Mouse (Mus musculus): ENCODE measurements at regions not wholly inside any gene's neighbourhood (a gene's known extent, or its start where the extent isn't known, plus 50 kb on each side); places are given as distances from the start of the nearest gene placed in this dataset.

DNA sequence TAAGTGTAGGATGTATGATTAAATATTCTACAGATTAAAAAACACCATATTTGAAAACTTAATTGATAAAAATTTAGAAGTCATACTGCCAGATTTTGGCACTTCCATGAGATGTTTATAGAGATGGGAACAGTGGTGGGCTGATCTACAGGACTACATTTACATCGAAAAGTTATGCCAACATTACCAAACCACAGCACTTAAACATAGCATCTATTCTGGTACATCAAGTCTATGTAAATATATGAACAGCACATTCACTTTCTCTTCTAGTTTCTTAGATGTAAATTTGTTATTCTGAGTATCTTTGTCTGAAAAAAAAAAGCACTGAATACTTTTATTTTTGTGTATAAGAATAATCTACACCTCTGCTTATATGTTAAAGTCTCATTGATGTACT lies 1108.1 kb downstream of the Pla2g4a start:
- WGBS, result 94% methylated on average over 1 of the region's 1 CpGs
- Histone ChIP-seq H3K27ac (replicated peaks; ENCODE audit: low read depth, low read length) (no peak overlapping the region), H3K4me1 (ENCODE audit: control insufficient read depth, insufficient read depth, low read length) (no peaks in the 10 kb centered on the region), H3K4me2 (ENCODE audit: low read length) (no peak overlapping the region), H3K9ac (replicated peaks; ENCODE audit: low read length) (no peak overlapping the region), H3K4me3 (replicated peaks; ENCODE audit: low read depth, low read length) (no peak overlapping the region), H3K36me3 (ENCODE audit: control insufficient read depth, insufficient read depth, low read length) (no peaks in the 10 kb centered on the region), H3K27me3 (ENCODE audit: control insufficient read depth, insufficient read depth, low read length) (no peaks in the 10 kb centered on the region), H3K9me3 (ENCODE audit: control insufficient read depth, low read length) (no peaks in the 10 kb centered on the region)
- DNase-seq (no peak), ATAC-seq (ENCODE audit: low FRiP score, low TSS enrichment) (no peak)

DNA sequence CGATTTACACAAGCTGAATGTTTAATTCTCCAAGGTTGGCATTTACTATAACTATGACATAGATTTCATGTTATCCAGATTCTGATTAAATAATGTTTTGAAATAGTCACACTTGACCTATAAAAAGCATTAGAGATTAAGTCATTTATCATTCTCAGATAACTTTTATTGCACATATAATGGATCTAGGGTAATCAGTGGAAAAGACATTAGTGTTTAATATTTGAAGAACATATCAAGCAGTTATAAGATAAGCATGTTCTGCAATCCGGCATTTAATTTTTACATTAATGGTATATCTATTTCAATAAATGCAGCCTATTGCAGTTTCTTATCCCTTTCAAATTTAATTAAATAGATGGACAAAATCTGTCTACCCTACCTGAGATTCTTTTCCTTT lies 1114.5 kb downstream of the Pla2g4a start:
- no peak for ATAC-seq (ENCODE audit: low FRiP score, low TSS enrichment)
- no peaks in the 10 kb centered on the region for H3K9me3 ChIP-seq (ENCODE audit: control insufficient read depth, low read length)
- no peak overlapping the region for H3K4me3 ChIP-seq (replicated peaks; ENCODE audit: low read depth, low read length)
- 89% methylated on average over 2 of the region's 2 CpGs for WGBS
- no peak for DNase-seq
- no peak overlapping the region for H3K4me2 ChIP-seq (ENCODE audit: low read length)
- no peaks in the 10 kb centered on the region for H3K4me1 ChIP-seq (ENCODE audit: control insufficient read depth, insufficient read depth, low read length)
- no peaks in the 10 kb centered on the region for H3K27me3 ChIP-seq (ENCODE audit: control insufficient read depth, insufficient read depth, low read length)
- H3K9ac ChIP-seq (replicated peaks; ENCODE audit: low read length), result no peak overlapping the region
- no peaks in the 10 kb centered on the region for H3K36me3 ChIP-seq (ENCODE audit: control insufficient read depth, insufficient read depth, low read length)
- H3K27ac ChIP-seq (replicated peaks; ENCODE audit: low read depth, low read length), result no peak overlapping the region

DNA sequence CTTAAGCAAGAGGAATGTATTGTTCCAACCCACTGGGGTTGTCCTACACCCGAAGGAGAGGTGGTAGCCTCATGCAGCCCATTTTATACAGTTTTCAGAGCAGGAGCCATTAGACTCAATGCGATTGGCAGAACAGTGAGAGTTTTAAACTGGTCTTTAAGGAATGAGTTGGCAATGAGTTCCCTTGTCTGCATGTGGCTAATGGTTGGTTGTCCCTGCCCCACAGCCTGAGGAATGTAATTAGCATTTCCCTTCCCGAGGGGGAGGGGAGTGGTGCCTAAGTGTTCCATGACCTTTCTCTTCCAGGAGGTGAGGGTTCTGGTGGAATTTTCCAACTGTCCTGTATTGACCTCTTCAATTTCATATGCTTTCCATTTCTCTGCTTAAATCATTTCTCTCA lies 1137.9 kb downstream of the Pla2g4a start:
- Histone ChIP-seq H3K36me3 (ENCODE audit: control insufficient read depth, insufficient read depth, low read length) (no peaks in the 10 kb centered on the region), H3K4me2 (ENCODE audit: low read length) (no peak overlapping the region), H3K27me3 (ENCODE audit: control insufficient read depth, insufficient read depth, low read length) (no peaks in the 10 kb centered on the region), H3K9me3 (ENCODE audit: control insufficient read depth, low read length) (no peaks in the 10 kb centered on the region), H3K4me1 (ENCODE audit: control insufficient read depth, insufficient read depth, low read length) (no peaks in the 10 kb centered on the region), H3K9ac (replicated peaks; ENCODE audit: low read length) (no peak overlapping the region), H3K27ac (replicated peaks; ENCODE audit: low read depth, low read length) (no peak overlapping the region), H3K4me3 (replicated peaks; ENCODE audit: low read depth, low read length) (no peak overlapping the region)
- 48% methylated on average over 3 of the region's 3 CpGs for WGBS
- no peak for ATAC-seq (ENCODE audit: low FRiP score, low TSS enrichment)
- DNase-seq, result no peak

DNA sequence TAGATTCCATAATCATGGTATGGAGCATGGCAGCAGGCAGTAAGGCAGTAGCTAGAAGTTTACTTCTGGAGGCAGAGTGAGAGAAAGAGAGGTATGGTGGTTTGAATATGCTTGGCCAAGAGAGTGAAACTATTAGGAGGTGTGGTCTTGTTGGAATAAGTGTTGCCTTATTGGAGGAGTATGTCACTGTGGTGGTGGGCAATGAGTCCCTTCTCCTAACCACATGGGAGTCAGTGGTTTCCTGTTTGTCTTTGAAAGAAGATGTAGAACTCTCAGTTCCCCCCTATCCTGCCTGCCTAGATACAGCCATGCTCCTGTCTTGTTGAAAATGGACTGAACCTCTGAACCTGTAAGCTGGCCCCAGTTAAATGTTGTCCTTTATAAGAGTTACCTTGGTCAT lies 1152.4 kb downstream of the Pla2g4a start:
- no peak overlapping the region for H3K9ac ChIP-seq (replicated peaks; ENCODE audit: low read length)
- DNase-seq, result no peak
- H3K27me3 ChIP-seq (ENCODE audit: control insufficient read depth, insufficient read depth, low read length), result no peaks in the 10 kb centered on the region
- H3K9me3 ChIP-seq (ENCODE audit: control insufficient read depth, low read length), result no peaks in the 10 kb centered on the region
- no peak overlapping the region for H3K4me3 ChIP-seq (replicated peaks; ENCODE audit: low read depth, low read length)
- no peak overlapping the region for H3K4me2 ChIP-seq (ENCODE audit: low read length)
- H3K27ac ChIP-seq (replicated peaks; ENCODE audit: low read depth, low read length), result no peak overlapping the region
- H3K36me3 ChIP-seq (ENCODE audit: control insufficient read depth, insufficient read depth, low read length), result no peaks in the 10 kb centered on the region
- no peak for ATAC-seq (ENCODE audit: low FRiP score, low TSS enrichment)
- no peaks in the 10 kb centered on the region for H3K4me1 ChIP-seq (ENCODE audit: control insufficient read depth, insufficient read depth, low read length)

DNA sequence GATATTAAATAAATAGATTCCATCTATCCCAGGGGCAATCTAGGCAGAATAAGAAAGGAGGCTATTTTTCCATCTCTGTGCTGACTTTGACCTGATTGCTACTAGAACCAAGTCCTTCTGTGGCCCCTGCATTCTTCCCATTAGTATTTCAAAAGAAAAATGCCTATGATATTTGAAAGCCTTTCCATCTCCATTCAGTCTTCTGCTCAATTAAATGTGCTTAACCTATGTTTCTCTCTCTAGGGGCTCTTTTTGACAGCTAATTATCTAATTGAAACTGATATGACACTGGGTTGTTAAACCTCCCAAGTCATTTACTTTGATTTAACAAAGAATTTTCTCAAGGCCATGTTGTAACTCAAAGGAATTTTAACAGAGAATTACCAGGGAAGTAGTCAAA lies 1164.0 kb downstream of the Pla2g4a start:
- DNase-seq (peak; percentile 72), ATAC-seq (ENCODE audit: low FRiP score, low TSS enrichment) (no peak)
- Histone ChIP-seq H3K9ac (replicated peaks; ENCODE audit: low read length) (no peak overlapping the region), H3K27ac (replicated peaks; ENCODE audit: low read depth, low read length) (no peak overlapping the region), H3K4me2 (ENCODE audit: low read length) (no peak overlapping the region), H3K27me3 (ENCODE audit: control insufficient read depth, insufficient read depth, low read length) (no peaks in the 10 kb centered on the region), H3K9me3 (ENCODE audit: control insufficient read depth, low read length) (no peaks in the 10 kb centered on the region), H3K4me3 (replicated peaks; ENCODE audit: low read depth, low read length) (no peak overlapping the region), H3K4me1 (ENCODE audit: control insufficient read depth, insufficient read depth, low read length) (no peaks in the 10 kb centered on the region), H3K36me3 (ENCODE audit: control insufficient read depth, insufficient read depth, low read length) (no peaks in the 10 kb centered on the region)

DNA sequence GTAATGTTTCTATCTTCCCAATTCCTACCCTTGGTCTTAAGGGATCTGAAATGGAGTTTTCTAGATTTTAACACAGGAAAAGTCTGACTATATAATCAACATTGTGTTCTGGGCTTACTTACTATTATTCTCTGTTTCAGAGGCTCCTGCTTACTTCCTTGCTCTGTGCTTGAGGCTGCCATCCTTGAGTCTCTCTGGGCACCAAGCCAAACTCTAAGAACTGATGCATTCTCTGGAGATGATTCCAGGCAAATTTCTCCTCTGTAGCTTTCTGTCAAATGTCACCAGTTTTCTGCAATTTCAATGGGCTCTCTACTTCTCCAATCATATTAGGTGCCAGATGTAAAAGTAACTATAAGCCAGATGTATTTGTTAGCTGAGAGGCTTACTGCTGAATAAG lies 1210.3 kb downstream of the Pla2g4a start:
- no peaks in the 10 kb centered on the region for H3K27me3 ChIP-seq (ENCODE audit: control insufficient read depth, insufficient read depth, low read length)
- ATAC-seq (ENCODE audit: low FRiP score, low TSS enrichment) (no peak), DNase-seq (peak; percentile 40)
- H3K4me3 ChIP-seq (replicated peaks; ENCODE audit: low read depth, low read length), result no peak overlapping the region
- no peaks in the 10 kb centered on the region for H3K36me3 ChIP-seq (ENCODE audit: control insufficient read depth, insufficient read depth, low read length)
- no peaks in the 10 kb centered on the region for H3K4me1 ChIP-seq (ENCODE audit: control insufficient read depth, insufficient read depth, low read length)
- H3K4me2 ChIP-seq (ENCODE audit: low read length), result no peak overlapping the region
- H3K27ac ChIP-seq (replicated peaks; ENCODE audit: low read depth, low read length), result no peak overlapping the region
- H3K9ac ChIP-seq (replicated peaks; ENCODE audit: low read length), result no peak overlapping the region
- no peaks in the 10 kb centered on the region for H3K9me3 ChIP-seq (ENCODE audit: control insufficient read depth, low read length)

DNA sequence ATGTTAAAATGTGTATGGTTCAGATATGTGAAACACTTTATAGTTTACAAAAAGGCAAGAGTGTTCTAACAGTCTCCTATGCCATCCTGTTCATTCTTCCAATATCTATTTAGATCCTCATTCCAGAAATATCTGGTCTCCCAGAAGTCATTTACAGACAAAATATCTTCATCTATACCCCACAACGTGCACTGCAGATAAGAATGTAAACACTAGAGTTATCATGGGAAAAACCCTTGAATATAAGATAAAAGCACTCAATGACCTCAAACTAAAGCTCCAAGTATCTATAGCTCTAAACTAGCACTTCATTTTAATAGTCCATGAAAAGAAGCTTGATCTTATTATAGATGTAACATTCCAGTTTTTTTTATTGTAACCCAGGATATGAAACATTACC lies 1239.0 kb downstream of the Pla2g4a start:
- no peaks in the 10 kb centered on the region for H3K4me1 ChIP-seq (ENCODE audit: control insufficient read depth, insufficient read depth, low read length)
- H3K27ac ChIP-seq (replicated peaks; ENCODE audit: low read depth, low read length), result no peak overlapping the region
- H3K9me3 ChIP-seq (ENCODE audit: control insufficient read depth, low read length), result no peaks in the 10 kb centered on the region
- H3K9ac ChIP-seq (replicated peaks; ENCODE audit: low read length), result no peak overlapping the region
- H3K27me3 ChIP-seq (ENCODE audit: control insufficient read depth, insufficient read depth, low read length), result no peaks in the 10 kb centered on the region
- no peak overlapping the region for H3K4me2 ChIP-seq (ENCODE audit: low read length)
- no peaks in the 10 kb centered on the region for H3K36me3 ChIP-seq (ENCODE audit: control insufficient read depth, insufficient read depth, low read length)
- no peak overlapping the region for H3K4me3 ChIP-seq (replicated peaks; ENCODE audit: low read depth, low read length)
- 45% methylated on average over 1 of the region's 1 CpGs for WGBS
- ATAC-seq (ENCODE audit: low FRiP score, low TSS enrichment) (no peak), DNase-seq (no peak)

DNA sequence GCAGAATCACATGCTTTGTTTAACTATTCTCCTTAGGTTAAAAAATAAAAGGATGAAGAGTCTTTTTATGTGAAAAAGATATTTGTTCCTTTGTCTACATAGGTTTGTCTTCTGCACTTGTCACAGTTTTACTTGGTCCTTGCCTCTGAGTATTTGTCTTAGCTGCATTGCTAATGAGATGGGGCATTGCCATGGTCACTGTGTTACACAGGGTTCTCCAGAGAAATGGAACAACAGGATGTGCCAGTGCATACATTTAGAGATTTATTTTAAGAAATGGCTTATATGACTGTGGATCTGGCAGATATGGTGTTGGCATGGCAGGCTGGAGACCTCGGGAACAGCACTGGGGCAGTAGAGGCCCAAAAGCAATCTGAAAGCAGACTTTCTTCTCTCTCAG lies 1239.7 kb downstream of the Pla2g4a start:
- WGBS, result 65% methylated on average over 1 of the region's 1 CpGs
- no peak; the same call in 1 of the 2 replicates for ATAC-seq (ENCODE audit: low FRiP score, low TSS enrichment)
- Histone ChIP-seq H3K27ac (replicated peaks; ENCODE audit: low read depth, low read length) (no peak overlapping the region), H3K36me3 (ENCODE audit: control insufficient read depth, insufficient read depth, low read length) (no peaks in the 10 kb centered on the region), H3K27me3 (ENCODE audit: control insufficient read depth, insufficient read depth, low read length) (no peaks in the 10 kb centered on the region), H3K9ac (replicated peaks; ENCODE audit: low read length) (no peak overlapping the region), H3K9me3 (ENCODE audit: control insufficient read depth, low read length) (no peaks in the 10 kb centered on the region), H3K4me2 (ENCODE audit: low read length) (no peak overlapping the region), H3K4me3 (replicated peaks; ENCODE audit: low read depth, low read length) (no peak overlapping the region), H3K4me1 (ENCODE audit: control insufficient read depth, insufficient read depth, low read length) (no peaks in the 10 kb centered on the region)
- DNase-seq, result peak; percentile 3

DNA sequence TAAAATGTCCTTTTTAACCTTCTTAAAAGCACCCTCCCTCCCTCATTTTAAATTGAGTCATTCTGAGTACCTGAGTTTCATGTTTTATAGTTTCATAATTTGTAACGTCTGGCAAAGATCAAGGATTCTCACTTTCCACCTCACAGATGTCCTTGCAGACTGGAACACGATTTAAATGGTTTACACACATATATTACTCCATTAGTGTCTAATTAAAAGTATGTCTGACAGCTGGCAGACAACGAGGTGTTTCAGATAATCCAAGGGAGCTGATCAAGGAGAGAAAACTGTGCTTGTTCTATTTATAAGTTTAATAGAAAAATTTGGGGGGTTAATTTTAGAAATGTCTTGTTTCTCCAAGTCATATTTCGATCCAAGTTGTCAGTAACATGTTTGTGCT lies 1240.1 kb downstream of the Pla2g4a start:
- no peak overlapping the region for H3K4me2 ChIP-seq (ENCODE audit: low read length)
- H3K9me3 ChIP-seq (ENCODE audit: control insufficient read depth, low read length), result no peaks in the 10 kb centered on the region
- 53% methylated on average over 4 of the region's 4 CpGs for WGBS
- no peaks in the 10 kb centered on the region for H3K4me1 ChIP-seq (ENCODE audit: control insufficient read depth, insufficient read depth, low read length)
- no peak overlapping the region for H3K9ac ChIP-seq (replicated peaks; ENCODE audit: low read length)
- H3K36me3 ChIP-seq (ENCODE audit: control insufficient read depth, insufficient read depth, low read length), result no peaks in the 10 kb centered on the region
- no peak for DNase-seq
- no peak for ATAC-seq (ENCODE audit: low FRiP score, low TSS enrichment)
- no peak overlapping the region for H3K4me3 ChIP-seq (replicated peaks; ENCODE audit: low read depth, low read length)
- no peaks in the 10 kb centered on the region for H3K27me3 ChIP-seq (ENCODE audit: control insufficient read depth, insufficient read depth, low read length)
- no peak overlapping the region for H3K27ac ChIP-seq (replicated peaks; ENCODE audit: low read depth, low read length)

All from midbrain, embryonic 14.5 days (tissue).